Mouse (Mus musculus) CD4-positive, CD25-positive, alpha-beta regulatory T cell, adult 4 months (primary cell): Measurements from ENCODE around the gene Fbxw14. TPM values are rescaled to one million over a fixed set of nuclear protein-coding genes. Genes with fewer than 3 reads are reported as not detected.
"Not testable (repeated sequence)": the region's sequence is repeated elsewhere in the genome, so short reads cannot be mapped to it uniquely, and the experiment has no call there.

ENCODE experiments used
- ATAC-seq: one replicate; pipeline ENCODE4 v1.8.0; 2017
- polyA plus RNA-seq, 2 experiments: library from polyadenylated mRNA; unstranded; fragments of 100-300 nt; shearing (Covaris generic); gene quantifications; one replicate each; pipeline ENCODE4 v1.2.1; 2017

Gene Fbxw14
- polyA plus RNA-seq = not detected

GRCm38 (mm10) chr9:109287576-109287975 is at the start of gene Fbxw14:
Gene Fbxw14, minus strand, starts transcription at chr9:109287676.
- ATAC-seq = not testable (repeated sequence)

- ATAC-seq = no peak
These were observed 24.4 kb downstream of the Fbxw14 start for GRCm38 (mm10) chr9:109263041-109263440.

GRCm38 (mm10) chr9:109234654-109235053 is 52.8 kb downstream of the Fbxw14 start, which contains the start of gene Fbxw20:
Gene Fbxw20, minus strand, starts transcription at chr9:109234754.
- no peak for ATAC-seq

Other genes starting within 250 kb of the Fbxw14 start
- gene Shisa5, start 249.1 kb downstream of the Fbxw14 start, polyA plus RNA-seq = 1,000 to 10,000 TPM; 3,771 to 6,921 TPM
- gene Trex1, start 227.9 kb downstream of the Fbxw14 start, polyA plus RNA-seq = 10 to 100 TPM; 36.2 to 61.7 TPM
- 10 to 100 TPM; 23.4 to 32.1 TPM for gene Atrip, start 213.6 kb downstream of the Fbxw14 start, polyA plus RNA-seq
- 10 to 100 TPM; 13.5 to 16.0 TPM for gene Ccdc51, start 205.2 kb downstream of the Fbxw14 start, polyA plus RNA-seq
- gene Tma7, start 205.1 kb downstream of the Fbxw14 start, polyA plus RNA-seq = 100 to 1,000 TPM; 679 to 933 TPM
- gene Plxnb1, start 192.3 kb downstream of the Fbxw14 start, polyA plus RNA-seq = 1 to 10 TPM in 1 of 2 experiments, under 1 TPM in 1; 0.94 to 1.2 TPM
- not detected for gene Fbxw21, start 125.6 kb downstream of the Fbxw14 start, polyA plus RNA-seq
- gene Fbxw13, start 91.7 kb downstream of the Fbxw14 start, polyA plus RNA-seq = not detected
- gene Fbxw20, start 52.9 kb downstream of the Fbxw14 start, polyA plus RNA-seq = not detected
- not detected for gene Fbxw28, start 52.0 kb upstream of the Fbxw14 start, polyA plus RNA-seq
- not detected for gene Fbxw22, start 116.6 kb upstream of the Fbxw14 start, polyA plus RNA-seq
- gene Fbxw16, start 161.5 kb upstream of the Fbxw14 start, polyA plus RNA-seq = not detected
- not detected for gene Fbxw19, start 208.2 kb upstream of the Fbxw14 start, polyA plus RNA-seq